Mouse (Mus musculus): Measurements from ENCODE around the gene Fam89b.

The Fam89b gene

GRCm38 (mm10) chr19:5729444-5729815 lies at the start of gene Fam89b:
Gene Fam89b, minus strand, starts transcription at chr19:5729653.
- peak; percentile 88 to 92 for DNase-seq (ENCODE audit: low spot score in 2 of 2)

GRCm38 (mm10) chr19:5778312-5778711 lies 48.9 kb upstream of the Fam89b start:
- DNase-seq (ENCODE audit: low spot score in 2 of 2): no peak

- no peak for DNase-seq (ENCODE audit: low spot score in 2 of 2)
These were observed 48.1 kb upstream of the Fam89b start for GRCm38 (mm10) chr19:5777387-5778032.

GRCm38 (mm10) chr19:5770925-5771860 lies 41.7 kb upstream of the Fam89b start, which contains the start of gene Scyl1:
Gene Scyl1, minus strand, starts transcription at chr19:5771419.
- DNase-seq (ENCODE audit: low spot score in 2 of 2): peak; percentile 89 to 92

- DNase-seq (ENCODE audit: low spot score in 2 of 2): no peak
These were observed 40.9 kb upstream of the Fam89b start for GRCm38 (mm10) chr19:5770311-5770710.

- DNase-seq (ENCODE audit: low spot score in 2 of 2): no peak
These were observed 37.8 kb upstream of the Fam89b start for GRCm38 (mm10) chr19:5767271-5767670.

GRCm38 (mm10) chr19:5763163-5763562 lies 33.7 kb upstream of the Fam89b start:
- no peak for DNase-seq (ENCODE audit: low spot score in 2 of 2)

GRCm38 (mm10) chr19:5758878-5759403 lies 29.5 kb upstream of the Fam89b start:
- DNase-seq (ENCODE audit: low spot score in 2 of 2): no peak

GRCm38 (mm10) chr19:5756991-5757636 lies 27.7 kb upstream of the Fam89b start:
- DNase-seq (ENCODE audit: low spot score in 2 of 2): no peak

GRCm38 (mm10) chr19:5756321-5756985 lies 27.0 kb upstream of the Fam89b start:
- DNase-seq (ENCODE audit: low spot score in 2 of 2): no peak

GRCm38 (mm10) chr19:5751742-5752141 lies 22.3 kb upstream of the Fam89b start:
- DNase-seq (ENCODE audit: low spot score in 2 of 2): no peak

- no peak for DNase-seq (ENCODE audit: low spot score in 2 of 2)
These were observed 21.5 kb upstream of the Fam89b start for GRCm38 (mm10) chr19:5750951-5751350.

- no peak for DNase-seq (ENCODE audit: low spot score in 2 of 2)
These were observed 20.0 kb upstream of the Fam89b start for GRCm38 (mm10) chr19:5749476-5749875.

GRCm38 (mm10) chr19:5746907-5747363 lies 17.5 kb upstream of the Fam89b start:
- no peak for DNase-seq (ENCODE audit: low spot score in 2 of 2)

GRCm38 (mm10) chr19:5745756-5746710 lies 16.6 kb upstream of the Fam89b start:
- no peak for DNase-seq (ENCODE audit: low spot score in 2 of 2)

- no peak for DNase-seq (ENCODE audit: low spot score in 2 of 2)
These were observed 14.1 kb upstream of the Fam89b start for GRCm38 (mm10) chr19:5743576-5743975.

- no peak for DNase-seq (ENCODE audit: low spot score in 2 of 2)
These were observed 12.8 kb upstream of the Fam89b start for GRCm38 (mm10) chr19:5742241-5742641.

GRCm38 (mm10) chr19:5741641-5742240 lies 12.3 kb upstream of the Fam89b start:
- DNase-seq (ENCODE audit: low spot score in 2 of 2): no peak

- DNase-seq (ENCODE audit: low spot score in 2 of 2): no peak
These were observed 11.2 kb upstream of the Fam89b start, which contains the start of gene Ltbp3 for GRCm38 (mm10) chr19:5740320-5741317. Gene Ltbp3, plus strand, starts transcription at chr19:5740904.

Measured in spleen, postnatal 36 days (tissue).